Mouse (Mus musculus) intestine, embryonic 15.5 days (tissue): ENCODE measurements around the gene Henmt1. TPM values are rescaled to one million over a fixed set of nuclear protein-coding genes. Genes with fewer than 3 reads are reported as not detected.
A peak's percentile ranks its signal among the peaks of the same experiment; 100 is the strongest.

Experiments used
- ATAC-seq: fragments of 200-750 bp; cut with Nextera tagmentation; 2 replicates; pipeline ENCODE4 v1.8.0; 2017; ENCODE audit warnings: moderate TSS enrichment, moderate library complexity
- H3K27ac ChIP-seq: fragments of 300-500 bp; sonication (generic); 2 replicates; pipeline ENCODE4 v1.5.1; 2015; ENCODE audit warnings: mild to moderate bottlenecking, inconsistent platforms
- H3K27me3 ChIP-seq: fragments of 300-500 bp; sonication (generic); replicated peaks from 2 replicates; pipeline ENCODE4 v1.6.1; 2015; ENCODE audit warnings: inconsistent platforms
- H3K36me3 ChIP-seq: fragments of 300-500 bp; sonication (generic); 2 replicates; pipeline ENCODE4 v1.6.1; 2015; ENCODE audit warnings: inconsistent platforms
- H3K4me1 ChIP-seq: fragments of 300-500 bp; sonication (generic); replicated peaks from 2 replicates; pipeline ENCODE4 v1.6.1; 2015; ENCODE audit warnings: inconsistent platforms
- H3K4me2 ChIP-seq: fragments of 300-500 bp; sonication (generic); replicated peaks from 2 replicates; pipeline ENCODE4 v1.6.1; 2015; ENCODE audit warnings: mild to moderate bottlenecking, inconsistent platforms
- H3K4me3 ChIP-seq: fragments of 300-500 bp; sonication (generic); replicated peaks from 2 replicates; pipeline ENCODE4 v1.5.1; 2015; ENCODE audit warnings: inconsistent platforms
- H3K9ac ChIP-seq: fragments of 300-500 bp; sonication (generic); 2 replicates; pipeline ENCODE4 v1.6.1; 2015; ENCODE audit warnings: inconsistent platforms
- H3K9me3 ChIP-seq: fragments of 300-500 bp; sonication (generic); 2 replicates; pipeline ENCODE4 v1.6.1; 2016; ENCODE audit warnings: inconsistent platforms
- WGBS: fragments of 180-500 bp; shearing (Covaris S2); methylation state at CpG from one replicate; pipeline ENCODE4 v1.1.7; 2015; 5-methylcytosine and 5-hydroxymethylcytosine counted together
- polyA plus RNA-seq: library from polyadenylated mRNA; unstranded; fragments of >200 nt; fragmentation: Nextera tagmentation; extraction: Ambion mirVana; gene quantifications from 2 replicates; pipeline ENCODE4 v1.2.1, GENCODE M21; 2015

Henmt1 gene
- polyA plus RNA-seq = 0.21 and 0.45 TPM in 2 replicates

- no peak for ATAC-seq
- no peak within 1 kb of the TSS for H3K9ac ChIP-seq
- no peak within 1 kb of the TSS for H3K27ac ChIP-seq
- no peaks in the 10 kb centered on the region for H3K36me3 ChIP-seq
- H3K9me3 ChIP-seq = no peaks in the 10 kb centered on the region
- peaks cover 4% of the 10 kb centered on the region; the same call in 1 of the 2 replicates for H3K4me1 ChIP-seq
- no peaks in the 10 kb centered on the region for H3K27me3 ChIP-seq
- peak within 1 kb of the TSS; percentile 68 for H3K4me2 ChIP-seq
- 84% methylated on average over 5 of the region's 5 CpGs for WGBS
- peak within 1 kb of the TSS; percentile 33 for H3K4me3 ChIP-seq
Observed at GRCm38 (mm10) chr3:108939573-108939972, at the start of gene Henmt1. Henmt1 (plus strand) TSS chr3:108939873.

GRCm38 (mm10) chr3:108889908-108890307 is 49.8 kb upstream of the Henmt1 start, which contains the start of gene Fndc7:
Fndc7 (minus strand) TSS chr3:108890008.
- ATAC-seq = no peak
- Histone ChIP-seq H3K9ac (no peak within 1 kb of the TSS), H3K4me3 (no peak within 1 kb of the TSS), H3K27me3 (no peaks in the 10 kb centered on the region), H3K36me3 (no peaks in the 10 kb centered on the region), H3K4me1 (peaks cover 7% of the 10 kb centered on the region), H3K27ac (no peak within 1 kb of the TSS), H3K9me3 (no peaks in the 10 kb centered on the region), H3K4me2 (no peak within 1 kb of the TSS)
- WGBS = 90% methylated on average over 1 of the region's 1 CpGs

DNA sequence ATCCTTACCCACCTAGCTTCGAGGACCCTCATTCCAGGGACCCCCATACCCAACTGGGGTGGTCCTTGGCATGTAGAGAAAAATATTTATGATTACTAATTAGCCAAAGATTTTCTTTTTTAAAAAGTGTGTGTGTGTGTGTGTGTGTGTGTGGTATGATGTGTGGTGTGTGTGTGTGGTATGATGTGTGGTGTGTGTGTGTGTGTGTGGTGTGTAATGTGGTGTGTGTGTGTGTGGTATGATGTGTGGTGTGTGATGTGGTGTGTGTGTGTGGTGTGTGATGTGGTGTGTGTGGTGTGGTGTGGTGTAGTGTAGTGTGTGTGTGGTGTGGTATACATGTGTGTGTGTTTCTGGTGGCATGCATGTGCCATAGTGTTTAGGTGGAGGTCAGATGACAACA is 47.6 kb upstream of the Henmt1 start:
- no peak overlapping the region for H3K4me2 ChIP-seq
- no peaks in the 10 kb centered on the region for H3K27me3 ChIP-seq
- WGBS = 71% methylated on average over 1 of the region's 1 CpGs
- H3K27ac ChIP-seq = no peak overlapping the region
- no peaks in the 10 kb centered on the region for H3K36me3 ChIP-seq
- peak; percentile 41 for ATAC-seq
- no peaks in the 10 kb centered on the region; the same call in 1 of the 2 replicates for H3K4me1 ChIP-seq
- H3K9me3 ChIP-seq = no peaks in the 10 kb centered on the region
- no peak overlapping the region for H3K9ac ChIP-seq
- no peak overlapping the region for H3K4me3 ChIP-seq

DNA sequence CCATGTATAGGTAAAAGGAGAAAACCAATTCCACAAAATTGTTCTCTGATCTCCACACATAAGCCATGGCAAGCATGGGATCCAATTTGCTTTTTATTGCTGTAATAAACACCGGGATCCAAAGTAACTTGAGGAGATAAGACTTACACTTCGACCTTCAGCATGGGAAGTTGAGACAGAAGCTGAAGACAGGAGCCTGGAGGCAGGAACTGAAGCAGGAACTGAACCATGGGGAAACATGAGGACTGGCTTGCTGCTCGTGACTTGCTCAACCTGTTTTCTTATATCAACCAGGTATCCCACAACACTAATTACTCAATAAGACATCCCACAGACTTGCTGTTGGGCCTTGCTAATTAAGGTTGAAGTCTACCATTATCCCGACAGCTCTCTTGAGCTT is 46.8 kb upstream of the Henmt1 start:
- WGBS = 46% methylated on average over 4 of the region's 4 CpGs
- no peaks in the 10 kb centered on the region for H3K36me3 ChIP-seq
- H3K27ac ChIP-seq = no peak overlapping the region
- no peak overlapping the region for H3K4me2 ChIP-seq
- no peaks in the 10 kb centered on the region for H3K4me1 ChIP-seq
- peak; percentile 86 for ATAC-seq
- H3K4me3 ChIP-seq = no peak overlapping the region
- H3K27me3 ChIP-seq = no peaks in the 10 kb centered on the region
- no peaks in the 10 kb centered on the region for H3K9me3 ChIP-seq
- H3K9ac ChIP-seq = no peak overlapping the region

GRCm38 (mm10) chr3:108898640-108899039 is 41.0 kb upstream of the Henmt1 start:
- Histone ChIP-seq H3K9ac (no peak overlapping the region), H3K4me1 (no peaks in the 10 kb centered on the region), H3K27me3 (no peaks in the 10 kb centered on the region), H3K9me3 (no peaks in the 10 kb centered on the region), H3K4me3 (no peak overlapping the region), H3K4me2 (no peak overlapping the region), H3K36me3 (peaks cover 1% of the 10 kb centered on the region; the same call in 1 of the 2 replicates), H3K27ac (no peak overlapping the region)
- WGBS = 95% methylated on average over 4 of the region's 4 CpGs
- ATAC-seq = no peak

DNA sequence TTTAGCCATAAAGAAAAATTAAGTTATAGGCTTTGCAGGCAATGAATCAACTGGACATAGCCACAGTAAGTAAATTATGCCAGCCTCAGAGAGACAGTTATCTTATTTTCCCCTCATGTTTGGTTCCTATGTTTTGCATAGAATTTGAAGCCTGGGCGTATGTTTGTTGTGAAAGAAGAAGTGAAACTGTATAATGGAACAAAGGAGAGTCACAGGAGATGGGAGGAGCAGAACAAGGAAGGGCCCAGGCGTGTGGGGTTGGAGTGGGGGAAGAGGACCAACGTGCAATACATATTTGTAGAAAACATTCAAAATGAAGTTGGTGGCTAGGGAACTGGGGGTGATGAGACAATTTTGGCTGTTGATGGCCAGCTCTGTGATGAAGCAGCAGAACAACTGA is 39.5 kb upstream of the Henmt1 start:
- WGBS = 90% methylated on average over 3 of the region's 3 CpGs
- ATAC-seq = no peak
- Histone ChIP-seq H3K27me3 (no peaks in the 10 kb centered on the region), H3K4me3 (no peak overlapping the region), H3K4me2 (no peak overlapping the region), H3K4me1 (no peaks in the 10 kb centered on the region), H3K9ac (no peak overlapping the region), H3K9me3 (no peaks in the 10 kb centered on the region), H3K27ac (no peak overlapping the region), H3K36me3 (peaks cover 12% of the 10 kb centered on the region)

- no peaks in the 10 kb centered on the region for H3K27me3 ChIP-seq
- H3K4me1 ChIP-seq = no peaks in the 10 kb centered on the region
- no peak overlapping the region for H3K9ac ChIP-seq
- WGBS = 78% methylated on average over 5 of the region's 5 CpGs
- H3K36me3 ChIP-seq = peaks cover 14% of the 10 kb centered on the region
- no peak; the same call in 1 of the 2 replicates for ATAC-seq
- H3K9me3 ChIP-seq = no peaks in the 10 kb centered on the region
- no peak overlapping the region for H3K27ac ChIP-seq
- no peak overlapping the region for H3K4me3 ChIP-seq
- no peak overlapping the region for H3K4me2 ChIP-seq
Observed at GRCm38 (mm10) chr3:108900681-108901080, 39.0 kb upstream of the Henmt1 start.

DNA sequence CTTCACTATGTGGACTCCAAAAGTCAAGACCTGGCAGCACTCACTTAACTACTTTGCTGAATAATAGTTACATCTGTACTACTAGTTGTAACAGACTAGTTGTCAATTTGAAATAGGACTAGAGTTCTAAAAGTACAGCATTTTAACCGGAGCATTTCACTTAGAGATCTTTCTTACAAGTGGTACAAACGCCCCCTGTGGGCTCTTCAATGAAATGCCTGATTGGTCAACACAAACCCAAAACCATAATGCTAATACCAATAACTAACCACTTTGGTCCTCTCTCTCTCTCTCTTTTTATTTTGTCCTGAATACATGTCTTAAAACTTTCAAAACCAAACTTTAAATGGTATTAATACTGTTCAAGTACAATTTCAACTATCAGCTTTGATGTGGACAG is 37.6 kb upstream of the Henmt1 start:
- Histone ChIP-seq H3K9ac (no peak overlapping the region), H3K9me3 (no peaks in the 10 kb centered on the region), H3K4me2 (no peak overlapping the region), H3K27me3 (no peaks in the 10 kb centered on the region), H3K36me3 (peaks cover 16% of the 10 kb centered on the region), H3K4me1 (no peaks in the 10 kb centered on the region), H3K27ac (no peak overlapping the region), H3K4me3 (no peak overlapping the region)
- WGBS = 50% methylated on average over 2 of the region's 2 CpGs
- no peak for ATAC-seq

- Histone ChIP-seq H3K4me1 (no peaks in the 10 kb centered on the region), H3K9ac (no peak overlapping the region), H3K27me3 (no peaks in the 10 kb centered on the region), H3K4me3 (no peak overlapping the region), H3K9me3 (no peaks in the 10 kb centered on the region), H3K27ac (no peak overlapping the region), H3K4me2 (no peak overlapping the region), H3K36me3 (peaks cover 16% of the 10 kb centered on the region)
- 87% methylated on average over 6 of the region's 6 CpGs for WGBS
- ATAC-seq = peak; percentile 58
Observed at GRCm38 (mm10) chr3:108902934-108903333, 36.7 kb upstream of the Henmt1 start.

GRCm38 (mm10) chr3:108910303-108911080 is 29.2 kb upstream of the Henmt1 start:
- peaks cover 3% of the 10 kb centered on the region; the same call in 1 of the 2 replicates for H3K36me3 ChIP-seq
- H3K4me3 ChIP-seq = peak overlapping the region; percentile 91
- H3K9ac ChIP-seq = peak overlapping the region; percentile 96
- no peaks in the 10 kb centered on the region for H3K27me3 ChIP-seq
- H3K4me2 ChIP-seq = peak overlapping the region; percentile 78
- H3K27ac ChIP-seq = peak overlapping the region; percentile 100
- peak; percentile 6; the same call in 1 of the 2 replicates for ATAC-seq
- WGBS = under 1% methylated on average over 32 of the region's 32 CpGs
- H3K4me1 ChIP-seq = 0 out of 2 replicates have a peak, but pooled peaks cover 5% of the 10 kb centered on the region
- H3K9me3 ChIP-seq = no peaks in the 10 kb centered on the region

- under 1% methylated on average over 43 of the region's 44 CpGs for WGBS
- Histone ChIP-seq H3K36me3 (peaks cover 2% of the 10 kb centered on the region; the same call in 1 of the 2 replicates), H3K4me1 (0 out of 2 replicates have a peak, but pooled peaks cover 5% of the 10 kb centered on the region), H3K4me2 (peak overlapping the region; percentile 78), H3K9ac (peak overlapping the region; percentile 96), H3K27ac (peak overlapping the region; percentile 100), H3K4me3 (peak overlapping the region; percentile 91), H3K9me3 (no peaks in the 10 kb centered on the region), H3K27me3 (no peaks in the 10 kb centered on the region)
- ATAC-seq = peak; percentile 91
Observed at GRCm38 (mm10) chr3:108911081-108911547, 28.6 kb upstream of the Henmt1 start.

DNA sequence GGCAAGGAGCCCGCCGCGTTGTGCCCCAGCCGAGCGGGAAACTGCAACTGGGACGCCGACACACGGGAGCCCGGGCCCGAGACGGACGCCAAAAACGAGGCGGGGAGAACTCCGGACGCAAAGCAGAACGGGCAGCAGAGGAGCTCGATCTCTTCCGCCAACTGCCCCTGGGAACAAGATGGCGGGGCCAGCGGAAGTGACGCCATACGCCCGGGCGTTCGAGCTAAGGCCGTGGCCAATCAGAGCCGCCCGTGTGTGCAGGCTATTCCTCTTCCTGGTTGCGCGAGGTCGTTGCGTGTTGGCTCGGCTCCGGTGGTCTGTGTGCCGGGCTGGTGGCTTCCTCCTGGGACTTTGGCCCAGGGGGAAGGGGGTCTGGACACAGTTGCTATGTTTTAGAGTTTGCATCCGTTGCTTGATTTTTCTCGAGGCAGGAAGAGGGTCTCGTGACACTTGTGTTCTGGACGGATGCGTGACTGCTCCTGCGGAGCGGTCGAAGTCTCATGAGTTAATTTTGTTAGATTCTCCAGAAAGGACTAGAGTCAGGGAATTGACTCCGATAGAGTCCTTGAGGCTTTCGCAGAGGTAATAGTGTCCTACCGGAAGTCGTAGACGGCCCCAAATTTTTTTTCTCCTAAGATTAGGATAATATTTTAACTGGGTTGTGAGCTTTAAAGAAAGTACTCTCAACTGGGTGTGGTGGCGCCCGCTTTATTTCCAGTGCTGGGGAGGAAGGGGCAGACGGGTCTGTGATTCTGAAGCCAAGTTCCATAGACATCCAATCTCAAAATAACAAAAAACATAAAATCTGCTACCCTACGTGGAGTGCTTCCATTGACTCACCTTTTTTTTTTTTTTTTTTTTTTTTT is 27.9 kb upstream of the Henmt1 start, which contains the start of gene Prpf38b:
Gene Prpf38b, minus strand, starts transcription at position 180 of the 866 bp plus-strand sequence.
- Histone ChIP-seq H3K4me1 (0 out of 2 replicates have a peak, but pooled peaks cover 5% of the 10 kb centered on the region), H3K9me3 (no peaks in the 10 kb centered on the region), H3K4me2 (peak within 1 kb of the TSS; percentile 78), H3K9ac (peak within 1 kb of the TSS; percentile 96), H3K27ac (peak within 1 kb of the TSS; percentile 100), H3K4me3 (peak within 1 kb of the TSS; percentile 91), H3K27me3 (no peaks in the 10 kb centered on the region), H3K36me3 (peaks cover 2% of the 10 kb centered on the region; the same call in 1 of the 2 replicates)
- WGBS = under 1% methylated on average over 53 of the region's 53 CpGs
- peak; percentile 98 for ATAC-seq
